Mouse (Mus musculus): ENCODE measurements around the gene Krtcap3. TPM values are rescaled to one million over a fixed set of nuclear protein-coding genes. Genes with fewer than 3 reads are reported as not detected.
A peak's percentile ranks its signal among the peaks of the same experiment; 100 is the strongest.

The Krtcap3 gene
- polyA plus RNA-seq, 1 experiment = 20.0 TPM

DNA sequence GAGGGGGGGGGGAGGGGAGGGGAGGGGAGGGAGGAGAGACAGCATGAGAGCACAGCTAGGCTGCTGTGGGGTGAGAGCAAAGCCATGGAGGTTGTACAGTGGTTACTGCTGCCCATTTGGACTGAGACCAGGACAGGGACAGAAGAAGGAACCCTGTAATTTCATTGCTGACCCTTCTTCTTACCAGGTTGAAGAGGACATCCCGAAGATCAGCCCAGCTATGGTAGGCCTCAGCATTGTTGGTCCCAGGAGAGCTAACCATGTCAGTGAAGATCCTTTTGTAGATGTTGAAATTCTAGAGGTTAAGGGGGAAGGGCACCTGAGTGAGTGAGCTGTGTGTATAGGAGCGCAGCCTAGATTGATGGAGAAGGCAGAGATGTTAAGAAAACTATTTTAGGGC is 3.9 kb downstream of the Krtcap3 start:
- H3K4me3 ChIP-seq (replicated peaks; ENCODE audit: control insufficient read depth, low read depth, low read length) = no peak overlapping the region
- WGBS = 89% methylated on average over 2 of the region's 2 CpGs
- no peaks in the 10 kb centered on the region for H3K4me1 ChIP-seq (ENCODE audit: control insufficient read depth, insufficient read depth, low read length)
- no peak overlapping the region for H3K27ac ChIP-seq (ENCODE audit: control insufficient read depth, insufficient read depth, low read depth, low read length, poor library complexity)
- TF ChIP-seq CTCF (IDR thresholded peaks at IDR 0.05; ENCODE audit: control insufficient read depth, insufficient read depth, low read length) (no peak), POLR2A (IDR thresholded peaks at IDR 0.05; ENCODE audit: borderline replicate concordance, control insufficient read depth, low read depth, low read length) (no peak)

DNA sequence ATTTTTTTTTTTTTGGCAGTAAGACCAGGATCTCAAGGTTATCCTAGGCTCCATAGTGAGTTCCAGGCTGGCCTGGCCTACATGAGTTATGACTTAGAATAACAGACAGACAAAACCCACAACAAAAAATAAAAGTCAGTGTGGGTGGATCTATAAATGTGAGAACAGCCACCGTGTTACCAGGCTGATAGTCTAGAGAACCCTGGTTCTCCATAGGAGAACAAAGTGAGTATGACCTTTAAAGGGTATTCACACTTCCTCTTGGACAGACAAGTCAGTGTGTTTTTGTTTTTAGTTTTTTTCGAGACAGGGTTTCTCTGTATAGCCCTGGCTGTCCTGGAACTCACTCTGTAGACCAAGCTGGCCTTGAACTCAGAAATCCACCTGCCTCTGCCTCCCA is 4.5 kb downstream of the Krtcap3 start:
- no peak overlapping the region for H3K4me3 ChIP-seq (replicated peaks; ENCODE audit: control insufficient read depth, low read depth, low read length)
- no peaks in the 10 kb centered on the region for H3K4me1 ChIP-seq (ENCODE audit: control insufficient read depth, insufficient read depth, low read length)
- no peak overlapping the region for H3K27ac ChIP-seq (ENCODE audit: control insufficient read depth, insufficient read depth, low read depth, low read length, poor library complexity)
- WGBS = 67% methylated on average over 2 of the region's 2 CpGs
- no peak for TF ChIP-seq CTCF (IDR thresholded peaks at IDR 0.05; ENCODE audit: control insufficient read depth, insufficient read depth, low read length)
- no peak for TF ChIP-seq POLR2A (IDR thresholded peaks at IDR 0.05; ENCODE audit: borderline replicate concordance, control insufficient read depth, low read depth, low read length)

DNA sequence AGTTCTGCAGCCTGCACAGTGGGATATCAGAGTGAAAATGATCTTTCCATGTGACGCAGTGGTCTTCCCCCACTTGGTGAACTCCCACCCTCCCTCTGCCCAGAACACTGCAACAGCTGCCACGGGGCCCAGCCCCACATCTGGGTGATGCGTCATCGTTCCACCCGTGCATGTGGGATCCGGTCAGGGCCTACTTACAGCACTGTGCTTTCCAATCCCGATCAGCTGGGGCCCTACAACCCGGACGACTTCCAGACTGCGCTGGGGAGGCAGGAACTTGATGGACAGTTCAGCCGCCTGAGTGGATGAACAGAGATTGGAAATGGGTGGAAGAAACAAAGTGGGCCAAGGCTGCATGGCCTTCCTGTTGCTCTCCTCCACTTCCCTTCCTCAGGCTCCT is 6.1 kb downstream of the Krtcap3 start:
- no peak overlapping the region for H3K4me3 ChIP-seq (replicated peaks; ENCODE audit: control insufficient read depth, low read depth, low read length)
- H3K4me1 ChIP-seq (ENCODE audit: control insufficient read depth, insufficient read depth, low read length) = no peaks in the 10 kb centered on the region
- no peak overlapping the region for H3K27ac ChIP-seq (ENCODE audit: control insufficient read depth, insufficient read depth, low read depth, low read length, poor library complexity)
- 85% methylated on average over 11 of the region's 11 CpGs for WGBS
- TF ChIP-seq CTCF (IDR thresholded peaks at IDR 0.05; ENCODE audit: control insufficient read depth, insufficient read depth, low read length) (no peak), POLR2A (IDR thresholded peaks at IDR 0.05; ENCODE audit: borderline replicate concordance, control insufficient read depth, low read depth, low read length) (no peak)

DNA sequence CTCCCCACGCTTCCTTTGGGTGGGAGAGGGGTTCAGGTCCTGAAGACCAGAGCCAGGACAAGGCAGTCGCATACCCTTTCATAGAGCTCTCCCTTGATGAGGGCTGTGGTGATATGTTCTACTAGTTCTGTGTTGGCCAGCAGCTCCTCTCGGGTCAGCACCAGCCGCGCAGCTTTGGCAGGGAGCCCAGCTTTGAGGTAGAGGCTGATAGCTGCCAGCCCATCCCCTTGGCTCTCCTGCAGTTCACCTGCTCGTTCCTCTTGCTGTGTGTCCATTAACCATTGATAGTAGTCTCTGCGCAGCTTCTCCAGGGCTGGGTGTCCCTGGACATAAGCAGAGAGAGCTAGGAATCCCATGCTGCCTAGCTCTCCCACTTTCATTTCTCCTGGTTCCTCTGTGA is 14.6 kb downstream of the Krtcap3 start:
- no peak for TF ChIP-seq POLR2A (IDR thresholded peaks at IDR 0.05; ENCODE audit: borderline replicate concordance, control insufficient read depth, low read depth, low read length)
- no peak for TF ChIP-seq CTCF (IDR thresholded peaks at IDR 0.05; ENCODE audit: control insufficient read depth, insufficient read depth, low read length)
- Histone ChIP-seq H3K4me3 (replicated peaks; ENCODE audit: control insufficient read depth, low read depth, low read length) (no peak overlapping the region), H3K27ac (ENCODE audit: control insufficient read depth, insufficient read depth, low read depth, low read length, poor library complexity) (no peak overlapping the region), H3K4me1 (ENCODE audit: control insufficient read depth, insufficient read depth, low read length) (no peaks in the 10 kb centered on the region)
- 77% methylated on average over 7 of the region's 7 CpGs for WGBS

DNA sequence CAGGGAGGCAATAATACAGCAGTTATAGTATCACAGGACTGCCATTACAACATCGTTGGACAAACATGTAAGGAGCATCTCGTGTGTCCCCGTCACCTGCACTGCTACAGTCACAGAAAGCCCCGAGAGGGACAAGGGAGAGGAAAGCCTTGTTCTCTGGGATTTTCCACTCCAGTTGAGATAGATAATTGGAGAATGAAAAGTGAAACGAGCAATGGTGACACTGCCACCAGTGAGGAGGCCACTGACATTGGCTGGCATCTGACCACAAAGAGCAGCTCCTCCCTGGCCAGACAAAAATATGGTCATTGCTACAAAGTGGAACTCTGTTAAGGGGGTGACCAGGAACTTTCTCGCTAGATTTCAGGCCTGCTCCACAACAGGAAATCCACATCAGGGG is 16.2 kb downstream of the Krtcap3 start:
- TF ChIP-seq CTCF (IDR thresholded peaks at IDR 0.05; ENCODE audit: control insufficient read depth, insufficient read depth, low read length) (no peak), POLR2A (IDR thresholded peaks at IDR 0.05; ENCODE audit: borderline replicate concordance, control insufficient read depth, low read depth, low read length) (no peak)
- 57% methylated on average over 6 of the region's 6 CpGs for WGBS
- Histone ChIP-seq H3K4me3 (replicated peaks; ENCODE audit: control insufficient read depth, low read depth, low read length) (no peak overlapping the region), H3K27ac (ENCODE audit: control insufficient read depth, insufficient read depth, low read depth, low read length, poor library complexity) (no peak overlapping the region), H3K4me1 (ENCODE audit: control insufficient read depth, insufficient read depth, low read length) (no peaks in the 10 kb centered on the region)

DNA sequence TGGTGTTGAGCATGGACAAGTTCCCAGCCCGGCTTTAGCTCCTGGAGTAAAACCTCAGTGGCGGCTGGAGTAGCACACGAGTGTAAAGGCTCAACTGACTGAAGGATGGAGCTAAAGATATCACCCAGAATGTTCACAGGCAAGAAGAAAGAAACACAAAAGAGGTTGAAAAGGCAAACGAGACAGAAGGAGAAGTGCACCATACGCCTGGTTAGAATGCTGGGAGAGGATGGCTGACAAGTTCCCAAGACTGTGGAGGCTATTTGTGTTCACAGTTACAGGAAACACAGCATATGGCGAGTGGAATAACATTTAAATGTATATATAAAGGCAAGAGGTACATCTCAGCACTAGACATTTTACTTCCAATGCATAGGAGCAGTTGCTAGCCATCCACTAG is 21.5 kb downstream of the Krtcap3 start:
- H3K4me3 ChIP-seq (replicated peaks; ENCODE audit: control insufficient read depth, low read depth, low read length) = no peak overlapping the region
- WGBS = 82% methylated on average over 6 of the region's 6 CpGs
- H3K4me1 ChIP-seq (ENCODE audit: control insufficient read depth, insufficient read depth, low read length) = no peaks in the 10 kb centered on the region
- H3K27ac ChIP-seq (ENCODE audit: control insufficient read depth, insufficient read depth, low read depth, low read length, poor library complexity) = no peak overlapping the region
- no peak for TF ChIP-seq POLR2A (IDR thresholded peaks at IDR 0.05; ENCODE audit: borderline replicate concordance, control insufficient read depth, low read depth, low read length)
- no peak for TF ChIP-seq CTCF (IDR thresholded peaks at IDR 0.05; ENCODE audit: control insufficient read depth, insufficient read depth, low read length)

DNA sequence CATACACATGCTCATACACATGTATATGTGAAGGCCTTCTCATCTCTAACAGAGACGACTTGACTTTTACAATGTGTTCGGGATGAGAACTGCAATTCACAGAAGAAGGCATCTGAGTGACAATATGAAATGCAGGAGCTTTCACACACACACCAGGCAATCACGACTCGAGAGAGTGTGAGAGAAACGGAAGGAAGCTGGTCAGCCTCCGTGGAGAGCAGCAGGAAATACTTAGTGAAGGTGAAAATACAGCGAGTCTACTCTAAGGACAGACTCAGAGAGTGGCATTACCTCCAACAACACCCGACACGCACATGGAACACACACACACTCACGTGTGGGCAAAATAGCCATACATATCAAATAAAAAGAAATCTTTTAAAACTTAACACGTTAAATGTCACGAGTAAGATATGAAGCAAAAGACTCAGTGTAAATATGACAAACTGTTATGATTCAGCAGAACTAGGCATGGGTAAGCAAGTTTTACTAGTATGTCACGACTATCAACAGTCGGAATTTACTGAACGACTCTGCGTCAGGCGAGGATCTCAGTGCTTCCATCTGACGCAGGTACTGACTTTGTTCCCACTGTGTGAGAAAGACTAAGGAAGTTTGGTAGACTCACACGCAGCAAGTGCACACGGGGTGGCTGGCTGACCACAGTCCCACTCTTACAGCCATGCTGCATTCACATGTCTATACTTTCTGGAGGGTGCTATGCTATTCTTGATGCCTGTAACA is 27.9 kb downstream of the Krtcap3 start:
- H3K27ac ChIP-seq (ENCODE audit: control insufficient read depth, insufficient read depth, low read depth, low read length, poor library complexity) = no peak overlapping the region
- TF ChIP-seq CTCF (IDR thresholded peaks at IDR 0.05; ENCODE audit: control insufficient read depth, insufficient read depth, low read length) = no peak
- no peak for TF ChIP-seq POLR2A (IDR thresholded peaks at IDR 0.05; ENCODE audit: borderline replicate concordance, control insufficient read depth, low read depth, low read length)
- no peak overlapping the region for H3K4me3 ChIP-seq (replicated peaks; ENCODE audit: control insufficient read depth, low read depth, low read length)
- H3K4me1 ChIP-seq (ENCODE audit: control insufficient read depth, insufficient read depth, low read length) = no peaks in the 10 kb centered on the region; the same call in 1 of the 2 replicates
- WGBS = 41% methylated on average over 20 of the region's 20 CpGs

DNA sequence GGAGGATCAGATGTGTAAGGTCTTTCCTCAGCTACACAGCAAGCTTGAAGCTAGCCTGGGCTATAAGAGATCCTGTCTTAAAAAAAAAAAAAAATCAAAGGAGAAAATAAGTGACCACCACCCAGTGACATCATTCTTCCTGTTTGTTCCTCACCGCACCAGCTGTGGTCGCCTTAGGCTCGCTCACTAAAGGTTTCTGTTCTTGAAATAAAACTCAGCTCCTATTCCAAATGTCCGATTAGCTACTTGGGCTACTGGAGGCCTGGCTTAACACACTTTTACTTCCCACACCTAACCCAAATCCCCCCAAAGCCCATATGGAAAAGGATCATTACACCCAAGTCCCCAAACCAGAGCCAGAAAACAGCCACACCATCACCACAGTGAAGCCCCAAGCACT is 36.7 kb downstream of the Krtcap3 start:
- Histone ChIP-seq H3K4me3 (replicated peaks; ENCODE audit: control insufficient read depth, low read depth, low read length) (no peak overlapping the region), H3K27ac (ENCODE audit: control insufficient read depth, insufficient read depth, low read depth, low read length, poor library complexity) (peak overlapping the region; percentile 58), H3K4me1 (ENCODE audit: control insufficient read depth, insufficient read depth, low read length) (peaks cover 4% of the 10 kb centered on the region; the same call in 1 of the 2 replicates)
- no peak for TF ChIP-seq POLR2A (IDR thresholded peaks at IDR 0.05; ENCODE audit: borderline replicate concordance, control insufficient read depth, low read depth, low read length)
- TF ChIP-seq CTCF (IDR thresholded peaks at IDR 0.05; ENCODE audit: control insufficient read depth, insufficient read depth, low read length) = no peak
- WGBS = 15% methylated on average over 4 of the region's 4 CpGs

Measured in bone marrow, adult 2 months (tissue).